Mouse (Mus musculus) gastrocnemius, postnatal 14 days (tissue): Measurements from ENCODE around the gene Zbtb20. TPM values are rescaled to one million over a fixed set of nuclear protein-coding genes. Genes with fewer than 3 reads are reported as not detected.
A peak's percentile ranks its signal among the peaks of the same experiment; 100 is the strongest.

ENCODE experiments used
- DNase-seq: peaks from one replicate; pipeline ENCODE4 v3.0.0; 2021; ENCODE audit warnings: mixed read lengths
- intact Hi-C: fragments of 180-260 bp; cut with DNase I; formaldehyde crosslinking; loops from one replicate; pipeline ENCODE4 v1.15.1; 2025; ENCODE audit warnings: low total_unique reads
- total RNA-seq, 2 experiments: library from RNA; stranded (reverse); gene quantifications; 2 replicates each; pipeline ENCODE4 v1.2.3; 2021

The Zbtb20 gene
- total RNA-seq, 2 experiments from 2014 or later, result 103 to 113 TPM

DNA sequence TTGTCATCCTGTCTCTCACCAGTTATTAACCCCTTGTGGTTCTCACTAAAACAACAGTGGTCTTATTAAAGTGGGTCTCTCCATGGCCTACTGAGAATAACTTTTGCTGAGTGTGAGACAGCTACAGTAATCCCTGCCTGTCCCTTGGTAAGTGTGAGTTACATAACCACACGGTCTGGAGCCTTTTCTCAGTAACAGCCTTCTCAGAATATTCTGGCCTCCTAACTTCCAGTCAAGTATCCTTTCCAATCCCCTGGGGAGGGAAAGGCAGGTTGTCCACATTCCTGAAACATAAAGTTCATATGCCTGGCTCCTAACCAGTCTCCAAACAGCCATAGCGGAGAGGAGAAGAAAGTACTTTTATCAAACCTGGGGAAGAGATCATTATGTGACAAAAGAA is 644.6 kb downstream of the Zbtb20 start:
- no peak for DNase-seq
- intact Hi-C loops, result no loop called here

DNA sequence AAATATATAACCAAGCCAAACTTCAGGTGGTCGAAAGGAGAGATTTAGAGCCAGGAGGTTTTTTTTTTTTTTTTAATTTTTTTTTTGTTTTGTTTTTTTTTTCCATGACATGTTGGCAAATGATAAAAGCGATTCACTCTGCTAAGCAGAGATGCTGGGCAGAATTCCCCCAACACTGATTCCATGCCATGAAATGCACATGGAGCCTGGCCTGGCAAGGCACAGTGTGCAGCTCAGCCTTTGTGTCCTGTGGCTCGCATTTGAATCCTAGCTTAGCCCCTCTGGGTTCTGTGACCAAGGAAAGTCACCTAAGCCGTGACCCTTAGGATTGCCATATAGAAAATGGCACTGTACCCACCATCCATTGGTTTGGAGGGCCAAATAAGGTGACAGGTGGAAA is 646.8 kb downstream of the Zbtb20 start:
- DNase-seq, result no peak
- intact Hi-C loops, result no loop called here

DNA sequence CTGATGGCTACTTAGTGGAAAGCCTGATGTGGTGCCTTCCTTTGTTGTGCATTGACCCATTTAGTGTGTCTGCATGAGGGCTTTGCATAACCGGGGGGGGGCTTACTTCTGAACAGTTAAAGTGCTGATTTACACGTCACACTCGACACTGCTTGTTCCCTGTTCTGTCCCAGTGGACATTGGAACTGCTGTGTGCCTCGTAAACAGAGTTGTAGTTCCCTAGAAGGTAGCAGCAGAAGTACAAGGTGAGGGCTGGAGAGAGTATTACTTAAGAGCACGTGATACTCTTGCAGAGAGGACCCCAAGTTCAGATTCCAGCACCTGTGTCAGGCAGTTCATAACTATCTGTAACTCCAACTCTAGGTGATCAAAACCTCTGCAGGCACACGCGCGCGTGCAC is 648.5 kb downstream of the Zbtb20 start:
- no peak for DNase-seq
- intact Hi-C loops, result no loop called here

DNA sequence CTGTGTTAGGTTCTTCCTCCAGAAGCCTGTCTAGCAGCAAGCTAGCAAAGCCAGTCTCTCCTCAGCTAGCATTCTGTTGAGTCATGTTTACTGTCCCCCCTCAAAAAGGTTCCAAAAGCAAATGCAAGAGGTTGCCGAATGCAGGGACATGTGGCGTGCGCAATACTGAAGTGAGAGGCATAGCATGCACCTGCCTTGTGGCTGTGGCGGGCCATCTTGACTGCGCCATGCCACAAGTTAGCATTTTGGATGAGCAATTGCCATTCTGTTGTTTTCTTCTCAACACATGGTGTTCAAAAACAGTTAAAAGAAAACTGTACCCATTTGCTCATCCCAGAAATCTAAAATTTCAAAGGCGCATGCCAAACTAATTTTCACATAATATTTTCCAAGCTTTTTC is 649.9 kb downstream of the Zbtb20 start:
- no peak for DNase-seq
- intact Hi-C loops, result no loop called here

DNA sequence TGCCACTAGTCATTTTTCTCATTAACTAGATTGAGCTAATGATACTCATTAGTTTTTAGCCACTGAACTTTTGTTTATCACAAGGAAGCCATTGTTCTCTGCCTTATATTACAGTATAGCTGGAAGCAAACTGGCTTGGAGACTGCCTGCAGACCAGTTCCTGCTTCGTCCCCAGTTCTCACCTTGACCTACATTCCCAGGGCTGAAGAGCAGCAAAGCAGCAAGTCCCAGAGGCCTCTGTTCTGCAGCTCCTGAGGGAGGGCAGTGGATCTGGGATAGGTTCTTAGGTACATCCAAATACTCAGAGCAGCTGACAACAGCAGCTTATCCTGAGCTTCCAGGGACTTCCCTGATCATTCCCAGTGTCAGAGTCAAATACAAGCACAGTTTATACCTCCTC is 652.6 kb downstream of the Zbtb20 start:
- no peak for DNase-seq
- intact Hi-C loops, result no loop called here

DNA sequence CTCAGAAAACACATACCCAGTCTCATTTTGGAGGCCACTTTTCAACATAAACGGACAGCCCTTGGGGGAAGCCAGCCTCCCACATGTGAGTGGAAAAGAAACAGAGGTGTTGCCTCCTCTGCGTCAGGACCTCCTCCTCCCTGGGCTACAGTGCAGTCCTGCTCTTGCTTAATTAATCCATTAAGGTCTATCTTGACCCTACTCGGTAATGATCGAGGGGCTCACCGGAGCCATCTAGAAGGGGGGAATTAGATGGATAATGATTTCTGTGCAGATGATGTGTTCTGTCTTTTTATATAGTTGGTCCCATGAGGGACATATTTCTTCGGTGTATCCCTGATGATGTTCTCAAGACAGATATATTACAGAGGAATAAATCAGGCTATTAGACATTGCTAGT is 655.6 kb downstream of the Zbtb20 start:
- intact Hi-C loops, result no loop called here
- no peak for DNase-seq

DNA sequence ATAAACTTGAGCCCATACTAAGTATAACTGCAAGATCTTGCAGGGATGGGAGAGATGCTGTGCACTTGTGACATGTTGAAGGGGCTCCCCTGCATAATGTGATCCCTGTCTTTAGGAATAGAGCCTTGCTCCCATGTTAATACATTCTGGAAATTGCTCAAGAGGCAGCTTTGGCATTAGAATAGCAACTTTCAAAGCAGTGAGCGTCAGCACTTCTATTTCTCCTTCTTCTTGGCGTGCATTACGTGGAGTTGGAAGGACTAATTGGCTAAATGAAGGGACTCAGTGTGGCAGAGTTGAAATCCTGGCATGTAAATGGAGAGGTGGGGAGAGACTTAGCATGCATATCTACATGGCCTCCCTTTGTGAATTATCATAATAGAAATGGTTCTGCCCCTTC is 658.4 kb downstream of the Zbtb20 start:
- DNase-seq, result no peak
- intact Hi-C loops, result no loop called here

DNA sequence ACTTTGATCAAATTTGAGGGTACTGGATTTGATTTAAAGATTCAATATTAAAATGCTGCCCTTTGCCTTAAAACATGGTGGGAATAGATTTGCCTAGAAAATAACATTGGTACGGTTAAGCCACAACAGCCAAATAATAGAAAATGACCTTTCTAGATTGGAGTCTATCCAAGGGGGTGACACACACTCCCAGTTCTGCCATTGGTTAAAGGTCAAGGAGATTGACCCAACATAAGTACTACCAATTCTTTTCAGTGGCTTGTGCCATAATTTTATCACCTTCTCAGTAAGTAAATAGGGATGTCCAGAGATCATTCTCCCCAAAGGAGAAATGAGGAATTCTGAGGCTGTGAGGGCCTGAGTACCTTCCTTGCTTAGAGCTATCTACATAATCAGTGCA is 660.2 kb downstream of the Zbtb20 start:
- DNase-seq, result no peak
- intact Hi-C loops, result no loop called here

DNA sequence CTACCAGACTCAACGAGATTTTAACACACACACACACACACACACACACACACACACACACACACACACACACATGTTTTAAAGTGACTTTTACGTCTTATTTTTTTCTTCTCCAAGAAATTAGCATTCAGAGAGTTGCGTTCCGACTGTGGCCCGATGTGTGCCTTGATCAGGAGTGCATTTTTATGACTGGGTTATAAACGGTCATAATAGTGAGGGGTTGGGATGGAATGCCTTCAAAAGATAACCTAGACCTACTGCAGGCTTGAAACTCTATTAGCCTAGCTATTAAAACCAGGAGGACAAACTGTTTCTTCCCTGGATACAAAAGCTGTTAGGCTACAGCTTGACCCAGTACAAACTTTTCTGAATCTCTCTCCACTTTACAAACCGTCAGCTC is 661.5 kb downstream of the Zbtb20 start:
- intact Hi-C loops, result no loop called here
- DNase-seq, result no peak

DNA sequence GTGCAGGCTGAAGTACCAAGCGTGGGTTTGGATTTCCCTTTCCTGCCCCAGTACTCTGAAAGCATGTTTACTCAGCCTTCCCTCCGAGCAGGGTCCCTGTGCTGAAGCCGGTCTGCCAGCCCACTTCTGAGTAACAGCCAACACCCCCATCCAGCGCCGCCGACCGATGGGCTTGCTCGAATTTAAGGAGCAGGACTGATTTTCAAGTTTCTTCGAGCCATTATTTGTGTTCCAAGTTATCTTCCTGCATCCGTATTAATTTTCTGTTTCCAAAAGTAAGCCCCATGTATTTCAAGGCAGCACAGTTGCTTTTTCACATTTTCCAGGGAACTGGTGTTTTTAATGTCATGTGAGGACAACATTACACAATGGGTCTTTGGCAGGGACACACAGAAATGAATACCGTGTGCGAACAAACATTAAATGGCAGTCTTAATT is 664.0 kb downstream of the Zbtb20 start:
- intact Hi-C loops, result no loop called here
- DNase-seq, result peak; percentile 45

DNA sequence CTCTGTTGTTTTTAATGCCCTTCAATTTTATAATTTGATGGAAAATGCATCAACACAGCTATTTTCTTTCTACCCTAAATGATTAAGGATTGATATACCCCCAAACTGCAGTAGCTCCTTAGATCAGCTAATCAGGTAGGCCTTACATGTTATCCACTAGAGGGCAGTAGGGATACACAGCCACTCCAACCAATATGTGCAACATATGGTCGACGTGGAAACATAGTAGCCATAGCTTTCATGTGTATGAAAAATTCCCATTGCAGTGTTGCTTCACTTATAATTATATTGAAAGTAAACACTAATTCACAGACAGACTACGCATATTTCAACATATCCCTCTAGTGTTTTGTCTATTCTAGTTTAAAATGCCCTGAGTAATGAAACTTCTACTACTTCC is 664.4 kb downstream of the Zbtb20 start:
- intact Hi-C loops, result no loop called here
- DNase-seq, result no peak

DNA sequence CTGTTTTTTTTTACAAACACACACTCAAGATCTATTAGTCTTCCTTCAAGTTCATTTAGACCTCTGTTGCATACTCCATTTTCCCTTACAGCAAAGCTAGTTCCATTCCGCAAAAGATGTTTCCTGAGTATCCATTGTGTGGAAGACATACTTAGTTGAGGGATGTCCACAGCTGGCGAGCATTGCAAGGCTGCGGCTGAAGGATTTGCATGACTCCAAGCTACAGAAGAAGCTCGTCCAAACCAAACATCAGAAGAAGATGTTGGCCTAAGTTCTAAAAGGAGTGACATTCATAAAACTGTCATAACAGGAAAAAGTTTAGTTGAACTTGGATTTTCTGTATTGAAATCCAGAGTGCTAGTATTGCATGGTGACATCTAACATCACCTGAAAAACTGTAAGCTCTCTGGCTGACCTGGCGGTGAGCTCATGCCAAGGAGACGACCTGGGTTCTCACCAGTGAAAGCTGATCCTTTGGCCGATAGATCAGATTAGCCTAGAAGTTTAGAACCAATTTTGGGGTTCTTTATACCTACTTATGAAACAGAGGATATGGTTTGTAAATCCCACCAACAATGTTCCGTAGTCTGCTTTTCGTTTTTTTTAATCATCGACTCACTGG is 665.0 kb downstream of the Zbtb20 start:
- DNase-seq, result no peak
- intact Hi-C loops, result no loop called here

DNA sequence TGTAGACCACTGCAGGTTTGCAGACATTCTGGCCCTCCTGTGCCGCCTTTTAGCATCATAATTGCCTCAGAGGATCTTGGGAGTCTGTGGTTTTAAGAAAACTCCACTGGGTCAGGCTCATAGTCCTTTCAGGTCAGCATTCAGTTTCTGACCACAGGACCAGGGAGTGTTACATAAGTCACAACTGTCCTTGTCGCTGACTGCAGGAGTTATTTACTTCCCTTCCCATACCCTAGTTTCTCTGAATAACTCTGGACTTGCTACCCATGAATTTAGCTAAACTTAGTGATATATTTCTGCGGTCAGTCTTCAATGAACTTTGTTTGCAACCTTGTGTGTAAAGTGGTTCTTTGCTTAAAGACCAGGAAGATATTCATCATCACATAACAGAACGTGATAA is 669.6 kb downstream of the Zbtb20 start:
- DNase-seq, result no peak
- intact Hi-C loops, result no loop called here

DNA sequence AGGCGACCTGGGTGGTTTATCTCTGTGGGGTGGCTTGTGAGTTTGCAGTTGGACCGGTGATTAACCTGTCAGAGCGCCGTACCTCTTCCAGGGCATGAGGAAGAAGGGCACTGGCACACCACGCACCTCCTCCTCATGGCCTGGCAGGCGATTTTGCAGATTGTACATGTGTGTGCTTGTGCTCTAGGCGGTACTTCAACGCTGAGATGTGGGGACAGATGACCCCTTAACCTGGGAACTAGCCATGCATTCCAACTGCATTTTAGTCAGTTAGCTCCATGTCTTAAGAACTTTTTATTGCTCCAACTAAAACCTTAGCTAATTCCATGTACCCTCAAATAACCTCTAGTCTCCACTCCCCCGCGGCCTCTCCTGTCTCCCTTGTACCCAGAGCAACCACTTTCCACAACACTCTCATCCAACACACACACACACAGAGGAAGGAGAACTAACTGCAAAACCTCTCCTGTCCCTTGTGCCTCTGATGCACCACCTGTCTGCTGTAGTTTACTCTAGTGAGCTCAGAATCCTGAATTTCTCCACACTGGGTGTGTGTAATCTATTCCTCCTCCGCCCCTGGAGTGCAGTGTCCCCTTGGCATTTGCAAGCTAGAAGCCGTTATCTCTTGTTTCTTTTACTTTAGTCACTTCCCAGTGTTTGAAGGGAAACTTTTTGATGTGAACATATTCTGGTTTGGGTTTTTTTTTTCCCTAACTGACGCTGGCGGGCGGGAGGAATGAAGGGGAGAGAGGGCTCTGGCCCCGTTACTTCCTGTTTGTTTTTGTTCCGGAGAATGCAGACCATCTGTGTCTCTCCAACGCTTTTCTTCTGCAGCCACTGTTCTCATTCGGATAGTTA is 671.9 kb downstream of the Zbtb20 start:
- intact Hi-C loops, result no loop called here
- no peak for DNase-seq

DNA sequence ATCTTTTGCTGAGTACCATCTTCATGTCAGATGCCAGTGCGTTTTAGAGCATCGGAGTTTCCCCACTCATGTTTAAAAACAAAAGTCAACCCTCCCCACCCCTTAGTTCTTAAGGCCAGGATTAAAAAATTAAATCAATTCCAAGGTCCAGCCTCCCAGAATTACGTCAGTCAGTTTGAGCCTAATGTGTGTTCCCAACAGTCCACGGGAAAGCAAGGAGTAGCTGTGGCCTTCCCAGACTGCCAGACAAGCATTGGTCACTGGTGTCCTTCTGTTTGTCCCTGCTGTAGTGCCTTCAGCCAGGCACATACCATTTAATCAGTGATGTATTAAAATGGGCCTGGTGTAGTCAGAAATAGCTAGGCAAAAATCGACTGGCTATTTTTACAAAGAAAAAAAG is 673.1 kb downstream of the Zbtb20 start:
- no peak for DNase-seq
- intact Hi-C loops, result no loop called here

DNA sequence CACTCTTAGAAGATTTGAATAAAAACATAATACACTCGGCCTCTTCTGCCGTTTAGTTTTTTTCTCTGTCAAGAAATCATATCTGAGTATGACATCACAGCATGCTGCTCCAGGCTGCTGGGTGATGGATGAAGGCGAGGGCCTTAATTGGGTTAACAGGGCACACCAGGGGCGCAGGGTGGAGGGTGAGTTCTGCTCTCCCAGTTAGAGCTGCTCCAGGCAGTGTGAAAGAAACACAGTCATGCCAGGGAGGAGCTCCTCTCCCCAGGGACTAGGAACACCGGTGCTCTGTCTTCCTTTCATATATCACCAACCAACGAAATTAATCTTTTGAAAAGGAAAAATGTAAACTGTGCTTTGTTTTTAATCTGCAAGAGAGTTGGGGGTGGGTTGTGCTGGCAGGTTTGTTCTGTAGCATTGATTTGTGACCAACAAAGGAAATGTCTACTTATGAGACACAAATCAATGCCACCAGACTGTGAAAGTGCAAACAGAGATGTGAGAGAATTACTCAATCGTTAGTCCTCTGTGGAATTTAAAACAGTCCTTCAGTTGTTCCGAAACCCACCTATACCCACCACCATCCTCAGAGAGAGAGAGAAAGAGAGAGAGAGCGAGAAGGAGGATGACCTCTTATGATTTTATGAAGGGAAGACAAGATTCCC is 673.9 kb downstream of the Zbtb20 start:
- no peak for DNase-seq
- intact Hi-C loops, result no loop called here

DNA sequence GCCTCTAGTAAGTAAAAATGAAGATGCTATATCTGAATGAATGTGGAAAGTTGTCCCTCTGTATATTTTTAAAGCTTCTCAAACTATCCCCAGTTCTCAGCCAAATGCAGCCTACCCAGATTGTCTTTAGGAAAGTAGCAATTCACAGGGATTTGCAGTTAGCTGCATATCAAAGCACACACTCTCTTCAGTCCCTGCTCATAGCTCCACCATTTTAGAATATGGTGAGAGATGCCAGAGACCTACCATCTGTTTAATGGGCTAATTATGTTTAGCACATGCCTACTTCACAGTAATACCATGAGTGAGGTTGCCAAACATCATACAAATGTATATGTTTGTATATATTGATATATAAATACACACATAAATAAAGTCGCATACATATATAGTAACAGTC is 676.8 kb downstream of the Zbtb20 start:
- intact Hi-C loops, result no loop called here
- DNase-seq, result no peak

DNA sequence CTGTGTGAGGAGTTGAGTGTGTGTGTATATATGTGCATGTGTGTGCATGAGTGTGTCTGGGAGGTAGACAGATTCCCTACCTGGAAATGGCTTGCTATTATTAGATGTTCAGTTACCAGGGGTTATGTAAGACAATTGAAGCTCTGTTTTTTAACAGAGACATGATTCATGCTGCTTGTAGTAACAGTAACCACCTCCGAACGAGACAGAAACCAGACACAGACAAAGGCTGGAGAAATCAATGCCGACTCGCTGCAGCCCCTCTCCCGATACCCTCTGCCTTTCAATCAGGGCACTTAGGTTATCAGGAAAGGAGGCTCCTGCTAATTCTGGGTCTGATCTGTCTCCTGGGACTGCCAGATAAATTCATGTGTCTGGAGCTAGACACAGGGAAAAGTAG is 681.7 kb downstream of the Zbtb20 start:
- intact Hi-C loops, result no loop called here
- DNase-seq, result no peak

DNA sequence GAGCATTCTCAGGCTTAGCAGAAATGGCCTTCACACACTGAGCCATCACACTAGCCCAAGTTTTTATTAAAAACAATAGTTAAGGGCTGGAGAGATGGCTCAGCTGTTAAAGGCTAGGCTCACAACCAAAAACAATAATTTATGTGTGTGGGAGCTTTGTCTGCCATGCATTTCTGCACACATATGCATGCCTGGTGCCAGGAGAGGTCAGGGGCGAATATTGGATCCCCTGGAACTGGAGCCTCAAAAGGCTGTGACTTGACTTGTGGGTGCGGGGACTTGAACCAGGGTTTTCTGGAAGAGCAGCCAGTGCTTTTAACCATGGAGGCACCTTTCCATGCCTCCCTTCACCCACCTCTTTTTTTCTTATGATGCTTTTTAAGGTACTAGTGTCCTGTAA is 685.6 kb downstream of the Zbtb20 start:
- intact Hi-C loops, result no loop called here
- no peak for DNase-seq

DNA sequence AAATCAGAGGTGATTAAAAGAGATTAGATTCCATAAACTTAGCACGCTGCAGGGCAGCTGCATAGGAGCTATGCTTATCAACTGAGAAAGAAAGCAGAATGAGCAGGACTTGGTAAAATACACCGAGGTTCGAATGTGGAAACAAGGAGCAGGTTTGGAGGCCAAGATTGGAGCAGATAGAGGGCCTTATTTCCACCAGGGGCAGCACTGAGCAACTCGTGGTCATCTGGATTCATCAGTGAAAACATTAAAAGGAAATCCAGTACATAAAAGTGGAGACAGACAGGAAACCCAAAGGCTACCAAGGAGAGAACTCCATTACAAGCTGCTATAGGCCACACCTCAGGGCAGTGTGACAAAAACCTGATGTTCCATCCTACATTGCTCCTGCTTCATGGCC is 686.3 kb downstream of the Zbtb20 start:
- intact Hi-C loops, result no loop called here
- DNase-seq, result no peak

DNA sequence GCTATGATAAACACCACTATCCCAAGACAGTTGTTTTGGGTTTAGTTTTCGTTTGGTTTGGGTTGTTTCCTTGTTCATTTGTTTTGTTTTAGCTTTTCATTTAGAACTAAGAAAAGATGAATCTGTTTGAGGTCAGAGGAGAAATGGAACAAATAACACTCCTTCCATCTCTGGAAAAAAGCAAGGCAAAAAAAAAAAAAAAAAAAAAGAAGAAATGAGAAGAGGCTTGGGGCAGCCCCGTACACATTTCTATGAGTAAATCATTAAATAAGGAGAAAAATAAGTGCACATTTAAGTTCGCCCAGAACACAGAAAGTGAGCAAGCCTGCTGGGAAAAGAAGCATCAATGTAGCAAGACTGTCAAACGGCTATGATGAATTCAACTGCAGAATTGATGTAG is 690.2 kb downstream of the Zbtb20 start:
- intact Hi-C loops, result no loop called here
- no peak for DNase-seq
